Mouse (Mus musculus): ENCODE measurements around the gene Mon1a. TPM values are rescaled to one million over a fixed set of nuclear protein-coding genes. Genes with fewer than 3 reads are reported as not detected.
A peak's percentile ranks its signal among the peaks of the same experiment; 100 is the strongest.

The Mon1a gene
- total RNA-seq, 2 experiments from 2014 or later = 9.6 to 11.3 TPM

DNA sequence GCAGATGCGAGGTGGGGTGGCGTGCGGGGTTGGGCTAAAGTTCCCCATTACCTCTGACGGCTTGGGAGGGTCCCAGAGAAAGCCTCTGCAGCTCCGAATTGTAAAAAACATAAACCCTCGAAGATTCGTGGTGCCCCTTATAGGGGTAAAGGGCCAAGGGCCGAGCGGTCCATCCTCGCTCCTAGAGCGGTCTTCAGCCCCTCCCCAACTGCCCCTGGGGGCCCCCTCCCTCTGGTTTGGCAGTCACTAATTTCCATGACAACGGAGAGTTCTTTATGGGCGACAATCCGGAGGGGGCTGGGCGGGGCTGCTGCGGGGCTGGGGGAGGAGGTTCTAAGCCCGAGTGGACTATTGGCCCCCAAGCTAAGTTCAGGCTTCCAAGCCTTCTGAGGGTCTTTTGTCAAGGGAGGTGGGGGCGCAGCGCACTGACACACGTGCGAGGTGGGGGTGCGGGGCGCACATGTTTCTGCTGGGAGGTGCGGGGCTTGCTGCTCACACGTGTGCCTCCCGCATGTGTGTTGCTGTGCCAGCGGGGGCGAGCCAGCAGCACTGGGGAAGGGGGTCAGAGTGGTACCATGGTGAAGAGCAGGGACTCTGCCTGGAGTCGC lies 48.4 kb downstream of the Mon1a start:
- no peak for TF ChIP-seq CTCF (IDR thresholded peaks at IDR 0.05)
- DNase-seq = no peak
- H3K4me3 ChIP-seq = peak overlapping the region; percentile 67
- H3K27ac ChIP-seq = no peak overlapping the region; the same call in 1 of the 2 replicates
- intact Hi-C loops (cut with DNase I) = no loop called here

DNA sequence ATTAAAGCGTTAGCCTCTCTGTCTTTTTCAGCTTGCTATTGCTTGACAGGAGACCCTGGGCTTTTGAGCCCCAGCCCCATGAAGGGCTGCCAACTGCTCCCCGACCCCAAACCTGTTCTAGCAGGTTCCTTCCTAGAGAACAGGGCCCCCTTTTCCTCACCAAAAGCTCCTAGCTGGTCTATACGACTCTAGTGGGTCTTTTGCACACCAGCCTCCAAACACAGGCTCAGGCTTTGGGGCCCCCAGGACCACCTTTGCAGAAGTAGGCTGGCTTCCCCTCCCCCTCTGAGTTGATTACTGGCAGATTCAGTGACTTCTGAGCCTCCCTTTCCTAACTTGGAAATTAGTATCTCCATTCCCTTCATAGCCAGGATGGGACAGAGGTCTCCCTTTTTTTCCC lies 48.9 kb downstream of the Mon1a start:
- H3K4me3 ChIP-seq = no peak overlapping the region
- no peak overlapping the region for H3K27ac ChIP-seq
- intact Hi-C loops (cut with DNase I) = no loop called here
- DNase-seq = no peak
- no peak for TF ChIP-seq CTCF (IDR thresholded peaks at IDR 0.05)

DNA sequence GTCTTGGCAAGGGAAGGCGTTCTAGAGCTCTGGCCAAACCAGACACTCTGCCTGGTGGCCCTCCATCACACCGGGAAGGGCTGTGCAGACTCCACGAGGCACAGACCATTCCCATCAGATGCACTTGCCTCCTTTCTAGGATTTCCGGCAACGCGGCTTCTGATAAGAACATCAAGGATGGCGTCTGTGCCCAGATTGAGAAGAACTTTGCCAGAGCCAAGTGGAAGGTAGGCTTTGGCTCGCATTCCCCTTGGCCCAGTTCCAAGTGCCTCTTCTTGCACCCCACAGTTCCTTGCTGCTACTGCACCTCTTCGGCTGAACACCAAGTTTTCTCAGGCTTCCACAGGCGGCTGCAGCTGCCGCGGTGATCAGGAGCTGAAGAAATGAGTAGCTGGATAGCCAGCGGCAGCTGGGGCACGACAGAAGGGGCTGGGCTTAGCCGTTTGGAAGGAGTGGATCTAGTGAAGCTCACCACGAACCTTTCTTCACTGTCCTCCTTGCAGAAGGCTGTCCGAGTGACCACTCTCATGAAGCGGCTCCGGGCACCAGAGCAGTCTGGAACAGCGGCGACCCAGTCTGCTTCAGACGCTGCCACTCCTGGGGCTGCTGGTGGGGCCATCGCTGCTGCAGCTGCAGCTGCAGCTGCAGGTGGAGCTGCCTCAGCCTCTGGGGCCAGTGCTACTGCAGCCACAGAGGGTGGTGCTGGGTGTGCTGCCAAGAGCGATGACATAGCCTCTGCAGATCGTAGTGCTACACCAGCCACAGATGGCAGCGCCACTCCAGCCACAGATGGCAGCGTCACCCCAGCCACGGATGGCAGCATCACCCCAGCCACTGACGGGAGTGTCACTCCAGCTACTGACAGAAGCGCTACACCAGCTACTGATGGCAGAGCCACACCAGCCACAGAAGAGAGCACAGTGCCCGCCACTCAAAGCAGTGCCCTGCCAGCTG lies 59.6 kb downstream of the Mon1a start:
- Histone ChIP-seq H3K27ac (peak overlapping the region; percentile 70), H3K4me3 (peak overlapping the region; percentile 67)
- peak; percentile 78 for DNase-seq
- TF ChIP-seq CTCF (IDR thresholded peaks at IDR 0.05) = no peak
- intact Hi-C loops (cut with DNase I) = loop anchor here (5.0 kb wide), 1 partner anchor 45 kb away; no protein-coding TSS in a partner anchor

DNA sequence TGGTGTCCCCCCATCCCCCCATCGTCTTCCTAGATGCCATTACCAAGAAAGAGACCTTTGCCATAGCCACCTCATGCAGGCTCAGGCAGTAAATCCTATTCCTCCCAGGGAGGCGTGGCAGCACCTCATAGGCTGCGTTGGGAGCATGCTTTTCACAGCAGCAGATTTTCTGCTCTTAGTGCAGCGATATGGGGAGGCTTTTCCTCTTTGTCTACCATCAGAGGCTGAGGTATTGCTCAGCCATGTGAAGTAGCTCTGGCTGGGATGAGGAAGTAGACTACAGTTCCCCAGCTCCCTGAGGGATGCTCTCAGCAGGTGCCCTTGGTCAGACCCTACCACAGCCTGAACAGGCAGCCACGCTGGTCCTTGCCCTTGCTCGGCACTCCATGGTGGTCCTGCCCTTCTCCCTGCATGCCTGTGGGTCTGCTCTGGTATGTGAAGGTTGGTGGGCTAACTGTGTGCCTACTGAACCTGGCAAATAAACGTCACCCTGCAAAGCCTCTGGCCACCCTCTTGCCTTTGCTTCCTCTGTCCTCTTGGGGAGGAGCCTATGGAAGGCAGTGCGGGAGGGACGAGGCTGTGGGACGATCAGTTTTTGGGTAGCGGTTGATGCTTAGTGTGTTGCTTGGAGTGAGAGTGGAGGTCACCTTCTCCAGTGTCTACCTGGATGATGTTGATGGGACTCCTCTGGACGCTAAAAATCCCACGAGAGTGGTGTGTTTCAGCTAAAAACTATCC lies 61.4 kb downstream of the Mon1a start:
- intact Hi-C loops (cut with DNase I) = loop anchor here (5.0 kb wide), 1 partner anchor 47 kb away; no protein-coding TSS in a partner anchor
- TF ChIP-seq CTCF (IDR thresholded peaks at IDR 0.05) = no peak
- H3K4me3 ChIP-seq = no peak overlapping the region
- DNase-seq = no peak
- H3K27ac ChIP-seq = no peak overlapping the region

DNA sequence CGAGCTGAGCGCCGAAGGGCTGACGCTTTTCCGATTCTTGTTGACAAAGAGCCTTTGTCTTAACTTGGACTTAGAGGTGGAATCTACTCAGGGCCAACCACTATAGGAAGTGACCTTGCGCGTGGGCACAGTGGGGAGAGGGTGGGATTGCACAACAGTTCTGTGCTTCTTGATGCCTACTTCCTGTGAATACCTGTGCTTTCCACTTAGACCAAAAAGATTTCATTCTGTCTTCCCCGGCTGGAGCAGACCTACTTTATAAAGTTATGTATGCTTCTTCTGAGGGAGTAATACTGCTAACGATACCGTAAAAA lies 61.9 kb downstream of the Mon1a start, which contains the start of gene Traip:
Gene Traip, plus strand, starts transcription at position 215 of the 314 bp plus-strand sequence.
- no peak for TF ChIP-seq CTCF (IDR thresholded peaks at IDR 0.05)
- no peak for DNase-seq
- intact Hi-C loops (cut with DNase I) = loop anchor here (5.0 kb wide), 1 partner anchor 48 kb away; no protein-coding TSS in a partner anchor
- Histone ChIP-seq H3K27ac (peak within 1 kb of the TSS; percentile 96), H3K4me3 (peak within 1 kb of the TSS; percentile 82)

DNA sequence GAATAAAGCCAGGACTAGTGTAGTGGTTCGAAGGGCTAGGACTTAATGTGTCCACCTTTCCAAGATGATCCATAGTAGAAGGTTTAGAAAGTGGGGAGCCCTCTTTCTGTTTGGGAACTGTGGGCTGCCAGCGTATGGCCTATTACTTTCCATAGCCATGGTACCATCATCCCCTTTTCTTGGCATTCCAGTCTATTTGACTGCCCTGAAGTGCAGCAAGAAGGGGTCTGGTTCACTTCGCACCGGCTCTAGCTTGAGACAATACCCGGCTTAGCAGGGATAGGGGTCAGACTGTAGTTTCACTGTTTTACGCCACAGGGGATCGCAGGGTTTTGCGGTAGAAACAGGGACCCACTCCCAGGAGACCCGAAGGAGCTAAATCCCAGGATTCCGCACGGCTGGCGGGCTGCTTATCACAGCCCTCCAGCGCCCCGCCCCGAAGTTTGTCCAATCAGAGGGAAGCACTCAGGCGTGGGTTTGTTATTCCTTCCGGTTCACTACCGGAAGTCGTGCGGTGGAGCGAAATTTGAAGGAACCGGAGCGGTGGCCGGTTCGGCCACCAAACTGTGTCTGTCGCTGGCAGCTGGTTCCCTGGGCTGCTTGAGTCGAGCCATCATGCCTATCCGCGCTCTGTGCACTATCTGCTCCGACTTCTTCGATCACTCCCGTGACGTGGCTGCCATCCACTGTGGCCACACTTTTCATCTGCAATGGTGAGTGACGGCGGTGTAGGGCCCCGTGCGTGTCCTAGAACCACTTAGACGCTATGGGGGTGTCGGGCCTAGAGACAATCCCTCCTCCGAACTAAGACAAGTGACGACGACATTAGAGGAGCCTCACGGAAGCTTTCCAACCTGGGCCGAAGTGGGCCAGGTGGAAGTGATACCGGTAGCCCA lies 62.8 kb downstream of the Mon1a start:
- TF ChIP-seq CTCF (IDR thresholded peaks at IDR 0.05) = no peak
- peak overlapping the region; percentile 82 for H3K4me3 ChIP-seq
- DNase-seq = peak; percentile 95
- peak overlapping the region; percentile 96 for H3K27ac ChIP-seq
- intact Hi-C loops (cut with DNase I) = no loop called here

Other genes starting within 250 kb of the Mon1a start
- gene Slc38a3, start 218.6 kb upstream of the Mon1a start, total RNA-seq (2021) = 10 to 100 TPM; 60.8 to 94.7 TPM
- not detected for gene Gnat1, start 208.4 kb upstream of the Mon1a start, total RNA-seq (2021)
- gene Sema3f, start 177.7 kb upstream of the Mon1a start, total RNA-seq (2021) = 1 to 10 TPM; 6.3 to 9.2 TPM
- gene Rbm5, start 117.2 kb upstream of the Mon1a start, total RNA-seq (2021) = 10 to 100 TPM; 46.4 to 49.6 TPM
- 10 to 100 TPM; 22.0 to 22.7 TPM for gene Rbm6, start 14.9 kb upstream of the Mon1a start, total RNA-seq (2021)
- gene Mst1r, start 18.7 kb downstream of the Mon1a start, total RNA-seq (2021) = under 1 TPM; 0.54 to 0.81 TPM
- not detected for gene Actl11, start 40.3 kb downstream of the Mon1a start, total RNA-seq (2021)
- under 1 TPM in 1 of 2 experiments, not detected in 1; 0.22 TPM for gene Camkv, start 47.5 kb downstream of the Mon1a start, total RNA-seq (2021)
- gene Traip, start 62.0 kb downstream of the Mon1a start, total RNA-seq (2021) = under 1 TPM; 0.25 to 0.43 TPM
- gene Uba7, start 87.4 kb downstream of the Mon1a start, total RNA-seq (2021) = 1 to 10 TPM; 2.3 to 3.1 TPM
- not detected for gene Gm20661, start 94.9 kb downstream of the Mon1a start, total RNA-seq (2021)
- gene Inka1, start 97.7 kb downstream of the Mon1a start, total RNA-seq (2021) = 1 to 10 TPM; 1.1 to 3.2 TPM
- gene Cdhr4, start 104.3 kb downstream of the Mon1a start, total RNA-seq (2021) = under 1 TPM in 1 of 2 experiments, not detected in 1; 0.42 TPM
- not detected for gene Gm20662, start 108.2 kb downstream of the Mon1a start, total RNA-seq (2021)
- 10 to 100 TPM; 26.2 to 30.5 TPM for gene Ip6k1, start 114.3 kb downstream of the Mon1a start, total RNA-seq (2021)
- gene Gmppb, start 161.1 kb downstream of the Mon1a start, total RNA-seq (2021) = 1 to 10 TPM; 3.3 to 6.3 TPM
- 1 to 10 TPM; 1.5 to 3.1 TPM for gene Amigo3, start 165.0 kb downstream of the Mon1a start, total RNA-seq (2021)
- not detected for gene Mst1, start 192.3 kb downstream of the Mon1a start, total RNA-seq (2021)
- gene Rnf123, start 195.2 kb downstream of the Mon1a start, total RNA-seq (2021) = 100 to 1,000 TPM; 128 to 157 TPM
- gene Apeh, start 206.5 kb downstream of the Mon1a start, total RNA-seq (2021) = 10 to 100 TPM; 30.6 to 33.4 TPM